Mouse (Mus musculus): Measurements from ENCODE around the gene Dok7. TPM values are rescaled to one million over a fixed set of nuclear protein-coding genes. Genes with fewer than 3 reads are reported as not detected.

The Dok7 gene
- polyA plus RNA-seq, 1 experiment from 2014 or later, result 5.7 TPM

GRCm38 (mm10) chr5:35103528-35103927 lies 47.0 kb downstream of the Dok7 start:
- Histone ChIP-seq H3K9me3 (no peaks in the 10 kb centered on the region), H3K27me3 (no peaks in the 10 kb centered on the region), H3K27ac (no peak overlapping the region), H3K36me3 (peaks cover 41% of the 10 kb centered on the region), H3K4me3 (0 out of 2 replicates have a peak overlapping the region, but pooled peaks have one; percentile 65), H3K9ac (peak overlapping the region; percentile 54; the same call in 1 of the 2 replicates), H3K4me1 (peaks cover 25% of the 10 kb centered on the region), H3K4me2 (replicated peaks) (peak overlapping the region; percentile 80)
- 63% methylated on average over 2 of the region's 2 CpGs for WGBS
- no peak for ATAC-seq (ENCODE audit: low FRiP score, low read depth)

- H3K36me3 ChIP-seq, result peaks cover 33% of the 10 kb centered on the region
- no peak for ATAC-seq (ENCODE audit: low FRiP score, low read depth)
- H3K4me3 ChIP-seq, result peak overlapping the region; percentile 65
- H3K9ac ChIP-seq, result peak overlapping the region; percentile 75
- H3K27ac ChIP-seq, result no peak overlapping the region
- no peaks in the 10 kb centered on the region for H3K9me3 ChIP-seq
- H3K27me3 ChIP-seq, result no peaks in the 10 kb centered on the region
- peaks cover 25% of the 10 kb centered on the region for H3K4me1 ChIP-seq
- peak overlapping the region; percentile 80 for H3K4me2 ChIP-seq (replicated peaks)
- WGBS, result 63% methylated on average over 8 of the region's 8 CpGs
Measured at GRCm38 (mm10) chr5:35104183-35104959, 47.8 kb downstream of the Dok7 start.

GRCm38 (mm10) chr5:35104960-35105921 lies 48.7 kb downstream of the Dok7 start, which contains the start of gene Lrpap1:
TSS of gene Lrpap1 (minus strand) at chr5:35105766.
- H3K4me2 ChIP-seq (replicated peaks), result peak within 1 kb of the TSS; percentile 80
- H3K9ac ChIP-seq, result peak within 1 kb of the TSS; percentile 75
- H3K9me3 ChIP-seq, result no peaks in the 10 kb centered on the region
- peaks cover 25% of the 10 kb centered on the region for H3K4me1 ChIP-seq
- H3K27ac ChIP-seq, result peak within 1 kb of the TSS; percentile 28; the same call in 1 of the 2 replicates
- H3K4me3 ChIP-seq, result peak within 1 kb of the TSS; percentile 65
- peaks cover 24% of the 10 kb centered on the region for H3K36me3 ChIP-seq
- under 1% methylated on average over 39 of the region's 39 CpGs for WGBS
- H3K27me3 ChIP-seq, result no peaks in the 10 kb centered on the region
- peak; percentile 95 for ATAC-seq (ENCODE audit: low FRiP score, low read depth)

GRCm38 (mm10) chr5:35105922-35106298 lies 49.3 kb downstream of the Dok7 start:
- Histone ChIP-seq H3K36me3 (peaks cover 18% of the 10 kb centered on the region), H3K27me3 (no peaks in the 10 kb centered on the region), H3K4me3 (peak overlapping the region; percentile 65), H3K4me2 (replicated peaks) (peak overlapping the region; percentile 80), H3K9ac (peak overlapping the region; percentile 50), H3K9me3 (no peaks in the 10 kb centered on the region), H3K4me1 (peaks cover 25% of the 10 kb centered on the region), H3K27ac (no peak overlapping the region)
- no peak; the same call in 1 of the 2 replicates for ATAC-seq (ENCODE audit: low FRiP score, low read depth)
- 10% methylated on average over 11 of the region's 11 CpGs for WGBS

- ATAC-seq (ENCODE audit: low FRiP score, low read depth), result no peak
- no peak overlapping the region for H3K9ac ChIP-seq
- 59% methylated on average over 4 of the region's 4 CpGs for WGBS
- H3K9me3 ChIP-seq, result no peaks in the 10 kb centered on the region
- no peaks in the 10 kb centered on the region for H3K36me3 ChIP-seq
- no peak overlapping the region for H3K4me2 ChIP-seq (replicated peaks)
- H3K27ac ChIP-seq, result no peak overlapping the region
- H3K4me3 ChIP-seq, result no peak overlapping the region
- H3K27me3 ChIP-seq, result no peaks in the 10 kb centered on the region
- no peaks in the 10 kb centered on the region for H3K4me1 ChIP-seq
Measured at GRCm38 (mm10) chr5:35112444-35112843, 55.9 kb downstream of the Dok7 start.

- 0 out of 2 replicates have a peak, but pooled peaks cover 3% of the 10 kb centered on the region for H3K27me3 ChIP-seq
- 68% methylated on average over 3 of the region's 3 CpGs for WGBS
- no peaks in the 10 kb centered on the region for H3K36me3 ChIP-seq
- no peak overlapping the region for H3K27ac ChIP-seq
- H3K4me1 ChIP-seq, result no peaks in the 10 kb centered on the region
- no peak for ATAC-seq (ENCODE audit: low FRiP score, low read depth)
- no peak overlapping the region for H3K9ac ChIP-seq
- no peak overlapping the region for H3K4me2 ChIP-seq (replicated peaks)
- no peaks in the 10 kb centered on the region for H3K9me3 ChIP-seq
- no peak overlapping the region for H3K4me3 ChIP-seq
Measured at GRCm38 (mm10) chr5:35116002-35116401, 59.4 kb downstream of the Dok7 start.

- ATAC-seq (ENCODE audit: low FRiP score, low read depth), result no peak
- 79% methylated on average over 3 of the region's 3 CpGs for WGBS
Measured at GRCm38 (mm10) chr5:35117633-35118032, 61.1 kb downstream of the Dok7 start.

GRCm38 (mm10) chr5:35118418-35118817 lies 61.9 kb downstream of the Dok7 start:
- no peaks in the 10 kb centered on the region for H3K36me3 ChIP-seq
- H3K9me3 ChIP-seq, result no peaks in the 10 kb centered on the region
- H3K27me3 ChIP-seq, result 0 out of 2 replicates have a peak, but pooled peaks cover 3% of the 10 kb centered on the region
- H3K27ac ChIP-seq, result no peak overlapping the region
- WGBS, result 85% methylated on average over 2 of the region's 2 CpGs
- H3K4me1 ChIP-seq, result no peaks in the 10 kb centered on the region
- H3K4me3 ChIP-seq, result no peak overlapping the region
- no peak overlapping the region for H3K4me2 ChIP-seq (replicated peaks)
- ATAC-seq (ENCODE audit: low FRiP score, low read depth), result no peak
- H3K9ac ChIP-seq, result no peak overlapping the region

More at GRCm38 (mm10) chr5:35117633-35118032, 61.1 kb downstream of the Dok7 start:
- Histone ChIP-seq H3K9me3 (no peaks in the 10 kb centered on the region), H3K4me1 (no peaks in the 10 kb centered on the region), H3K27ac (no peak overlapping the region), H3K9ac (no peak overlapping the region), H3K27me3 (0 out of 2 replicates have a peak, but pooled peaks cover 3% of the 10 kb centered on the region), H3K4me2 (replicated peaks) (no peak overlapping the region), H3K36me3 (no peaks in the 10 kb centered on the region), H3K4me3 (no peak overlapping the region)

GRCm38 (mm10) chr5:35120024-35120423 lies 63.5 kb downstream of the Dok7 start:
- Histone ChIP-seq H3K27ac (no peak overlapping the region), H3K4me1 (no peaks in the 10 kb centered on the region), H3K36me3 (no peaks in the 10 kb centered on the region), H3K4me2 (replicated peaks) (no peak overlapping the region), H3K27me3 (0 out of 2 replicates have a peak, but pooled peaks cover 3% of the 10 kb centered on the region), H3K9ac (no peak overlapping the region), H3K9me3 (no peaks in the 10 kb centered on the region), H3K4me3 (no peak overlapping the region)
- no peak for ATAC-seq (ENCODE audit: low FRiP score, low read depth)
- 65% methylated on average over 8 of the region's 8 CpGs for WGBS

GRCm38 (mm10) chr5:35129208-35129607 lies 72.6 kb downstream of the Dok7 start:
- Histone ChIP-seq H3K9me3 (no peaks in the 10 kb centered on the region), H3K4me2 (replicated peaks) (no peak overlapping the region), H3K27me3 (no peaks in the 10 kb centered on the region), H3K9ac (no peak overlapping the region), H3K27ac (no peak overlapping the region), H3K36me3 (no peaks in the 10 kb centered on the region), H3K4me3 (no peak overlapping the region), H3K4me1 (no peaks in the 10 kb centered on the region)
- 88% methylated on average over 16 of the region's 16 CpGs for WGBS
- ATAC-seq (ENCODE audit: low FRiP score, low read depth), result no peak

- ATAC-seq (ENCODE audit: low FRiP score, low read depth), result no peak
- 90% methylated on average over 7 of the region's 7 CpGs for WGBS
- H3K9ac ChIP-seq, result no peak overlapping the region
Measured at GRCm38 (mm10) chr5:35129767-35130191, 73.2 kb downstream of the Dok7 start.

GRCm38 (mm10) chr5:35131237-35131636 lies 74.7 kb downstream of the Dok7 start:
- no peak overlapping the region for H3K4me3 ChIP-seq
- H3K9ac ChIP-seq, result no peak overlapping the region
- H3K4me1 ChIP-seq, result no peaks in the 10 kb centered on the region
- WGBS, result 41% methylated on average over 1 of the region's 1 CpGs
- H3K9me3 ChIP-seq, result no peaks in the 10 kb centered on the region
- H3K4me2 ChIP-seq (replicated peaks), result no peak overlapping the region
- ATAC-seq (ENCODE audit: low FRiP score, low read depth), result no peak
- H3K36me3 ChIP-seq, result no peaks in the 10 kb centered on the region
- no peak overlapping the region for H3K27ac ChIP-seq
- H3K27me3 ChIP-seq, result no peaks in the 10 kb centered on the region

More at GRCm38 (mm10) chr5:35129767-35130191, 73.2 kb downstream of the Dok7 start:
- no peaks in the 10 kb centered on the region for H3K9me3 ChIP-seq
- H3K36me3 ChIP-seq, result no peaks in the 10 kb centered on the region
- H3K27ac ChIP-seq, result no peak overlapping the region
- no peaks in the 10 kb centered on the region for H3K27me3 ChIP-seq
- no peak overlapping the region for H3K4me3 ChIP-seq
- no peak overlapping the region for H3K4me2 ChIP-seq (replicated peaks)
- no peaks in the 10 kb centered on the region for H3K4me1 ChIP-seq
